Mouse (Mus musculus): Measurements from ENCODE around the gene Tbc1d17.
"Not testable (repeated sequence)": the region's sequence is repeated elsewhere in the genome, so short reads cannot be mapped to it uniquely, and the experiment has no call there.

Gene Tbc1d17

DNA sequence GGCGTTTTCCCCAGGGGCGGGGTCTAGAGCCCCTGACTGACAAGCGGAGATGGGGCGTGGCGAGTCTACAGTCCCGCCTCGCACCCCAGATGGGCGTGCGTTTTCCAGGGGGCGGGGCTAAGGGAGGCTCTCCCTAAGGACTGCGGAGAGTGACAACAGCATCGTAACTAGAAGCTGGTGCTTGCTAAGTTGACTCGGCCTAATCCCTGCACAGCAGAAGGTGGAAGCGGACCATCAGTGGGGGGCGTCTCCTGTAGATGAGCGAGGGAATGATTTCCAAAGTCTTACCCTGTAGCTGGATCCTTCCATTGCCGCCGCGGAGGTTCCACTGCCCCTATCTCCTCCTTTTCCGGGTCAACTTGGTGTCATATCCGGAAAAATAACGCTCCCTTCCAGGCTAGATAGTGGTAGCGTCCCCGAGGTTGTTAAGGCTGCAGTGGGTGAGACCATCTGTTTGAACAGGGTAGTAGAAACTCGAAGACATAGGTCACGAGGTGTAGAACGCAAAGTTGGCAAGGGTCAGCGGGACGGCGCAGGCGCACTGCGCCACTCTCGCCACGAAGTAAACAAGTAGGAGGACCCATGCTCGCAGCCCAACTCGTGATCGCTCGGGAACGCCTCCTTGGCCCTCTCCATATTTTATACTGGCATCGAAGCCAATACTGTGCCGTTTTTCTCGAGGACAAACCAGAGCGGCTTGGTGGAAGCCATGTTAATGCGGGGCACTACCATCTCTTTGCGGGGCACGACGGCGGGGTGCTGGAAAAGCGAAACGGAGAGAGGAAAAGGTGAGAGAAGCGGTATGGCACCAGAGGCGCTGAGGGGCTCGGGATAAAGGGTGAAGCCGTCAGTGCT lies at the start of gene Tbc1d17, which contains the start of gene Akt1s1:
Tbc1d17 (minus strand) TSS at position 519 of the 855 bp plus-strand sequence.
Akt1s1 (plus strand) TSS at position 431 of the 855 bp plus-strand sequence.
- peak; percentile 99 for DNase-seq (ENCODE audit: low spot score)

DNA sequence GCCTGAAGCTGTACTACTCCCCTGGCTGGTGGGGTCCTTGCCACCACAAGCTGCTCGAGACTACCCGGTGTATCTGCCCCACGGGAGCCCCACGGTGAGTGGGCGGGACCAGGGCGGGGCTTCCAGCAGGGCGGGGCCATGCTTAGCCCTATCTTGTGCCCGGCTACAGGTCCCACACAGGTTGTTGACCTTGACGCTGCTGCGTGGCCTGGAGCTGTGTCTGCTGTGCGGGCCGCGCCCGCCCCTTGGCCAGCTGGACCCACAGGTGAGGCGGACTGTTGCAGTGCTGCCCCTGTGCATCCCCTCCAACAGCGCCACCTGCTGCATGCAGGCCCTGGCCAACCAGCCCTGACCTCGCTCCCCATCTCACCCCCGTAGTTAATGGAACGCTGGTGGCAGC lies 49.7 kb upstream of the Tbc1d17 start:
- no peak for DNase-seq (ENCODE audit: low spot score)

DNA sequence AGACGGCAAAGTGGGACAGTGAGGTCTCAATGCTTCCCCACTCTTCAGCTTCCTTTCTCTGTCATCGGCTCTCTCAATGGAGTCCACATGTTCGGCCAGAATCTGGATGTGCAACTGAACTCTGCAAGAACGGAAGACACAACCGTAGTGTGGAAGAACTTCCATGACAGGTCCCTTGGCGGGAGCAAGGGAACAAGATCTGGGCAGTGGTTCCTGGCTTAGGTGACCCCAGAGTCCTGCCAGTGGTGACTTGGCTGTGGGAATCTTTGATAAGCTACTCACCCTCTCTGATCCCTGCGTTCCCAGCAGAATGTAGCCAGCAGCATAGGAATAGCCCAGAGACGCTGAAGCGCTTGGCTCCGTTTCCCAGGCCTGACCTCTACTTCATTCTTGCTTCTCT lies 47.6 kb upstream of the Tbc1d17 start:
- DNase-seq (ENCODE audit: low spot score), result no peak

DNA sequence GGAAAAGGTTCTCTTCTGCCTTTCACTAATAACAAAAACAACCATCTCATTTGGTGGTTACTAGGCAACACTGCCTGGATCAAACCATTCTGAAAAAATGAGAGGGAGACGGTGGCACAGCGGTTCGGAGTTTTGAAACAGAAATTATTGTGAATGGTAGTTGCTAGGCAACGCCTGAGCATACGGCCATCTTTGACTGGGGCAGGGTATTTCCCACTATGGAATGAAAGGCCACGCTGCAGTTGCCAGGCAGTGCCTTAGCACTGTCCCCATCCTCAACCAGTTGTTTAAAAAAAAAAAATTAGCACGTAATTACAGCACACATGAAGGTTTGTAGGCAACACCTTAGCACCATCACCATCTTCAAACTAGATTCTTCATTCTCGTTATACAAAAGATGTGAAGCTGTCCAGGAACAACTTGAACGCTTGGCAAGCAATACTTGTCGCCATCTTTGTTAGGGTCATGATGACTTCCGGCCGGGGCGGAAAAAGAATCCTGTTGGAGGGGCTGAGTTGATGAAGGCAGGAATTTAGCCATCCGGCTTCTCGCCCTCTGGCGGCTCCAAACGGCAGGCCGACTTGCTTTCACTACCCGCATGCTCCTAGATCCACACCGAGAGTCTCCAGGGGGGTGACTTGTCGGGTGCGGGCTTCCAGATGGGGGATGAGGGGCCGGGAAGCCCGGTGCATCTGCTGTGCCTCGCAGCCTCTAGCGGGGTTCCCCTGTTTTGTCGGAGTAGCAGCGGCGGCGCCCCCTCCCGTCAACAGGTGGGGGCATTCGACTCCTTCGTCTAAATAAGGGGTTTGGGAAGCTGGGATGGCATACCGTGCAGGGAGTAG lies 46.9 kb upstream of the Tbc1d17 start, which contains the start of gene Fuz:
Fuz (plus strand) TSS at position 487 of the 842 bp plus-strand sequence.
- DNase-seq (ENCODE audit: low spot score), result peak; percentile 90

DNA sequence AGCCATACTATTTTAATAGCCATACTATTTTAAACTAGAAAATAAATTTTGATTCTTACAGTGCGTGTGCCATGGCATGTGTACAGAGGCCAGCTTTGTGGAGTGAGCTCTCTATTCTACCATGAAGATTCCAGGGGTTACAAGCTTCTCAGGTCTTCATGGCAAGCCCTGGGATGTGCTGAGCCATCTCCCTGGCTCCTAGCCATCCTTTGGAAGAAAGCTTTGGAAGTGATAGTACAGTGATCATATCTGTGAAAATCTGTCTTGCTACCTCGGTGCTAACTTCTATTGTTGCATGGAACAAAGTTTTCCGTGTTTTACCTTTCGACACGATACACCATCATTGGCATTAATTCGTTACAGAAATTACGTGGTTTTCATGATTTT lies 46.3 kb upstream of the Tbc1d17 start:
- DNase-seq (ENCODE audit: low spot score), result no peak

DNA sequence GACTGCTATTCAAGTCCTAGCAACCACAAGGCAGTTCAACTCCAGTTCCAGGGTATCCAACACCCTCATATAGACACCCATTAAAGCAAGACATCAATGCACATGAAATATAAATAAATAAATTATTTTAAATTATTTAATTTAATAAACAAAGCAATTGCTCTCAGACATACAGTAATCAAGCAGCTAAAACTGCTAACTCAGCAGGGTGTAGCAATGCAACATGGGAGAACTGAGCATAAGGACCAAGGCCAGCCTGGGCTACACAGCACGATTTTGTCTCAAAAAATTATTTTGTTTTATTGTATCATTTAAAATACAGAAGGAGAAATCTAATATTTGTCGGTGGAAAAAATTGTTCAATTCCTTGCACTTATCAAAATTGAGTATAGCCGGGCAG lies 45.3 kb upstream of the Tbc1d17 start:
- no peak for DNase-seq (ENCODE audit: low spot score)

DNA sequence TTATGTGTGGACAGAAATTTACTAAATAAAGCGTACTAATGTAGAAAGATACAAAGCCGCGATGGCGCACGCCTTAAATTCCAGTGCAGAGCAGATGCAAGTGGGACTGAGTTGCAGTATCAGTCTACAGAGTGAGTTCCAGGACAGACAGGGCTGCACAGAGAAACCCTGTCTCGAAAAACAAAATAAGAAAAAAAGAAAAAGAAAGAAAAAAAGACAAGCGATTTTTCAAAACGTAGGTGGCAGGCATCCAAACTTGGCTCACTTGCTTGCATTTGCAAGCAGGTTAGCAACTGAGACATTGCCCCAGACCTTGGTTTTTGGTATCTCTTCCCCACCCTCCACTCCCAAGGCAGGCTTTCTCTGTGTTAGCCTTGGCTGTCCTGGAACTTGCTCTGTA lies 44.3 kb upstream of the Tbc1d17 start:
- DNase-seq (ENCODE audit: low spot score), result no peak

DNA sequence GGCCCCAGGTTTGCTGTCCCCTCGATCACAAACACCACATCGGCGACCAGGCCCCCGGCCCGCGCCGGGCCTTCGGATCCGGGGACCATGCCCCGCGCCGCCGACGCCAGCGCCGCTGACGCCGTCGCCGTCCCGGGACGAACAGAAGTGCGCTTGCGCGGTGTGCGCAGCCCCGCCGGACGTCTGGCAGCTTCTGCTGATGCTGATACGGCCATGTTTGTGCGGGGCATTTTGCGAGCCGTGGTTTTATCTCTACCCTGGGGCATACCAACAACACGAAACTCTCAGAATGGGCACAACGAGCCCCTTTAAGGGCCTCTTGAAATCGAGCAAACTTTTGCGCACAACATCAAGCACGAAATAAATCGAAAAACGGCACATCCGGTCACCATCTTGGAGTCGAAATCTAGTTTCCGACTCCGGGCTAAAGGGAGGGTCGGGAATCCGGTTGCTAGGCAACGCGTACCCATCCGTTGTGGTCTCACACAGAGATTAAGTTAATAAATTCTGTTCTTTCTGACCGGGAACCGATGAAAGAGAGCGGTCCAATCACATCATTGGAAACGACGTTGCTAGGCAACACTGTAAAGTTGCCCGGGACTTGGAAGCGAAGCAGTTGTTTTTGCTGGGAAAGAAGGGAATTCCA lies 43.5 kb upstream of the Tbc1d17 start, which contains the start of gene Med25:
Med25 (minus strand) TSS at position 437 of the 646 bp plus-strand sequence.
- DNase-seq (ENCODE audit: low spot score), result peak; percentile 86

DNA sequence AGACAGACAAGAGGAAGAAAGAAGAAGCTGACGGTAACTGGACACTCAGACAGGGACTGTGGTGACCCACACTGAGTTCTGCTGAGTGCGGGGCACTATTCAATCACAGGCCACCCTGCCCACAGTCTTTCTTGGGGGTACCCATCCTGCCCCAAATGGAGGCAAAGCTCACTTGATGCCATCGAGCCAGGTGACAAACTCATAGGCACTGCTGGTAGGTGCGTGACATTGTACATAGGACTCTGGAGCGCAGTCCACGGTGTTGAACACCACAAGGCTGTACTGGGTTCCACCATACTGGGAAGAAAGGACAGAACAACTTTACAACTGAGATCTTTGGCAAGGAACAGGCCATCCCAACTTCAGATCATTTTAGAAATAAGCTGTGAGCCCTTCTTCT lies 42.7 kb upstream of the Tbc1d17 start:
- no peak for DNase-seq (ENCODE audit: low spot score)

DNA sequence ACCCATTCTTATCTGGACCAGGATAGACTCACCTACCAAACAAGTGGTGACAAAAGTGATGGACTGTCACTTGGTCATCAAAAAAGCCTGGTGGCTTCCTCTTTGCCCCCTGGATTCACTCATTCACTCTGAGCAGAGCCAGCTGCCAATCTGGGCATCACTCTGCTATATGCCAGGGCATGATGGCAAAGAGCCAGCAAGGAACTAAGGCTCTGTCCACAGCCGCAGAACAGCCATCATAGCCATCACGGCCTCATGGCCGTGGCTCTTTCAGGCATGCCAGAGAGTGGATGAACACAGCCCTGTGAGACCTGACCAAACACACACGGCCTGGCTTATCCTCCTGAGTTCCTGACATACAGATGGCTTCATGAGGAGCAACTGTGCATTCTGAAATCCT lies 41.9 kb upstream of the Tbc1d17 start:
- DNase-seq (ENCODE audit: low spot score), result no peak

DNA sequence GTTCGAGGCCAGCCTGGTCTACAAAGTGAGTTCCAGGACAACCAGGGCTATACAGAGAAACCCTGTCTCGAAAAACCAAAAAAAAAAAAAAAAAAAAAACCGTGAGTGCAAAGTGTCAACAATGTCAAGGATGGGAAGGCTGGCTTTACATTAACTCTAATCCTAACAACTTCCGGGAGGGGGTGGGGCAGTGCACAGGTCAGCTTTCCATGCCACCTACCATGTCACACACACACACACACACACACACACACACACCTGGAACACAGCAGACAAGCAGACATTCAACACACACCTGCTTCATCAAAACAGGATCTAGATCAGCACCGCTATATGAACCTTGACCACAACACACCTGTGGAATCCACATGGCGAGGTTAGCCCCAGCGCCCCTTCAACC lies 41.3 kb upstream of the Tbc1d17 start:
- DNase-seq (ENCODE audit: low spot score), result no peak

DNA sequence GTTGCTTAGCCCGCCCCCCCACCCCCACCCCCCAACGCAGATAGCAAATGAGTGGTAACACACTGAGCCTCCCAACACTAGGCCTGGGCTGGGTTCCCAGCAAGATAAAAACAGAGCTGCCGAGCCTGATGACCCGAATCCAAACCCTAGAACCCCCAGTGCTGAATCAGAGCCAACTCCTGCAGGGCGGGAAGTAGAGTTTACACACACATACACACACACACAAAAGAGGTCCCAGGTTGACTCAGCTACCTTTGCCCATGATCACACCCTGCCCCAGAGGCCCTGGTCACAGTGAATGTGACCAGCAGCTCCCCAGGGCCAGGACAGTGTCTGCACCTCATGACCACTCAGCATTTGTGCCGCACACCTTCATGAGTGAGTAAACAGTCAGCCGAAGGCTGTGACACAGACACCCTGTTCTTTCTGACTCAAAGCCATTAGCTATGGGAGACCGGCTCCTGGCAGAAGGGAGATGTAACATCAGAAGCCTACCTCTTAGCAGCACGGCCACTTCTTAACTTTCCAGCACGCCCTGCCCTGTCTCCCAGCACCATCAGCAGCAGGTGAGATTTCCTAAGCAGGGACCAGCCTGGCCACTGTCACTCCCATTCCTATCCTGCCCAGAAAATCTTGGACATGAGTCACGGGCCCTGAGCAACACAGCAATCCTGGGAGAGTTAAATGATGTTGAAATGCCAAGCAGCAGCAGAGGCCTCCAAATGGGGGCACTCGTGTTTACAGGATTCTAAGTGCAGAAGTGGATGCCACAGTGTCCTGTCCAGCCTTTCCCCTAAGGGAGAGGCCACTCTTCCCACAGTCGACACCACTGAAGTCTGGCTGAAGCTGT lies 39.6 kb upstream of the Tbc1d17 start:
- DNase-seq (ENCODE audit: low spot score), result no peak

DNA sequence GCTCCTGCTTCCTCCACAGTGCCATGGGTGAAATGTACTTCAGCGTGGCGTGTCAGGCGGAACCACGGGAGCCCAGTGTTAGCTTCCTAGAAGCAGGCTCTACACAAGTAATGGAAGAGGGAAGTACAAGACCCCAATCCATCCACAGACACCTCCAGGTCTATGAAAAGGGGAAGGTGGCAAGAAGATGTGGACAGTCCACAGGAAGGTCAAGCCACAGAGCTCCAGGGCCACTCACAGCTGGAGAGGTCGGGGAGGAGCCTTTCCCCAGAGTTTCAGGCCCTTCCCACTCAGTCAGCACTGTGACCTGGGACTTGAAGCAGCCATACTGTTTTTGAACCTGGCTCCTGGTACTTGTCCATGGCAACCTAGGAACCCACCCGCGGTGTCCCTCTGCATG lies 38.1 kb upstream of the Tbc1d17 start:
- no peak for DNase-seq (ENCODE audit: low spot score)

DNA sequence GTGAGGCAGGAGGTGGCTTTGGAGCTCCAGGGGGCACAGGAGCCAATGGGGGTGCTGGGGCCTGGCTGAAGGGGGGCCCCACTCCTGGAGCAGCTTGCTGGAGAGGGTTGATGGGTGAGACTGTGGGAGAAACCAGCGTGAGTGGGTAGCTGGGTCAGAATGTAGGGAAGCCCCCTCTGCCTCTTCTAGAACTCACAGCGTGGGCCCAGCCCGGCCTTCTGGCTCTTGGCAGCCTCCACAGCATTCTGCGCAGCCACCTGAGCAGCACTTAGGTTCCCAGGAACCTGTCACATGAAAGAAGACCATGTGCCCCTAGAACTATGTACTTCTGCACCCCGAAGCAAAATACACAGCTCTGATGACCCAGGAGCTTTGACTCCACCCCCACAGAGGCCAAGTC lies 35.8 kb upstream of the Tbc1d17 start:
- DNase-seq (ENCODE audit: low spot score), result no peak

DNA sequence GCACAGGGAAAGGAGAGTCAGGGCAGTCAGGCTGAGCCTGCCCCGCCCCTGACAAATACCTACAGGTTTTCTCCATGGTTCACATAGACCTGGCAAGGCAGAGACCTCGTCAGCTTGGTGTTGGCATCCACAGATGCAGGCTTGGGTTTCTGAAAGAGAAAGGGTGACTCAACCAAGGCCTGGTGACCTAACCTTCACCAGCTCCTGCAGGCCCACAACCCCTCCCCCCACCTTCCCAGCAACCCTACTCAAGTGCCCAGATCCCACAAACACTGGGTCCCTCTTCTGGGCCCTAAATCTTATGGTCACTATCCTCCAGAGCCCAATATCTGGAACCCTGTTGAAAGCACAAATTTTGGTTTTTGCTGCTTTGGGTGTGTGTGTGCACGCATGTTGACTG lies 34.2 kb upstream of the Tbc1d17 start:
- no peak for DNase-seq (ENCODE audit: low spot score)

DNA sequence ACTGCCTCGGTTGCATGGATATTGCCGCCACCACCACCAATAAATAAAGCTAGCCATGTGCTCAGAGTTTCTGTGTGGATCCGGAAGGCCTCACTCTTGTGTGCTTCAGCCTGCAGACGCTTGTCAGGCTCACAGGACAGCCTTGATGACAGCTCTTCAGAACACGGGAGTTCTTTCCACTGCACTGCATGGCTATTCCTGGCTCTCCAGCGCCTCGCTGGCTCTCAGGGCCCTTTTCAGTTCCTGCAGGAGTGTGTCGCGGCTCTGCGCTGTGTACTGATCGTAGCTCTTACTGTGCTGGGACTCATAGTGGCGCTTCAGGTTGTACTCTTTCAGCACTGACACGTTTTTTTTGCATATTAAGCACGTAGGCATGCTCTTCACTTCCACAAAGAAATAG lies 29.0 kb upstream of the Tbc1d17 start:
- DNase-seq (ENCODE audit: low spot score), result no peak

DNA sequence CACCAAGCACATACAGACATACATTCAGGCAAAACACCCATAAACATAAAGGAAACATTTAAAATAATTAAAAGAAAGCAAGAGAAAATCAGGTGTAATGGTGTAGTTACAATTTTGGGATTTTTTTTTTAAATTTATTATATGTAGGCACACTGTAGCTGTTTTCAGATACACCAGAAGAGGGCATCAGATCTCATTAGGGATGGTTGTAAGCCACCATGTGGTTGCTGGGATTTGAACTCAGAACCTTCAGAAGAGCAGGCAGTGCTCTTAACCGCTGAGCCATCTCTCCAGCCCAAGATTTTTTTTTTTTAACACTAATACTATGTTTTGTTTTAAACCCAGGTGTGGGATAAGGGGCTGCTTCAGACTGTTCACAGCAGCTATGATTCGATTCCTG lies 22.9 kb upstream of the Tbc1d17 start:
- DNase-seq (ENCODE audit: low spot score), result not testable (repeated sequence)

DNA sequence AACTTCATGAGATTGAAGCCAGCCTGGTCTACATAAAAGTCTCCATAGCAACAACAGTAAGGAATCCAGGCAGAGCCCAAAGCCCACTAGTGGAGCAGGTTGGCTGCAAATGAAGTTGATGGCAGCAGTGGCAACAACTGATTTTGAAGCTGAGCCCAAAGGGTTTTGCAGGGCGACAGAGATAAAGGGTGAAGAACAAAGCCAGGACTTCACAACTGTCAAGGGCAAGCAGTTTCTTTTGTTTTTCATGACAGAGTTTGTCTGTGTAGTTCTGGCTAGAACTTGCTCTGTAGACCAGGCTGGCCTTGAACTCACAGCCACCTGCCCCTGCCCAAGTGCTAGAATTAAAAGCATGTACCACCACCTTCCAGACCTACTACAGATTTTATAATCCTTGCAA lies 22.3 kb upstream of the Tbc1d17 start:
- no peak for DNase-seq (ENCODE audit: low spot score)

DNA sequence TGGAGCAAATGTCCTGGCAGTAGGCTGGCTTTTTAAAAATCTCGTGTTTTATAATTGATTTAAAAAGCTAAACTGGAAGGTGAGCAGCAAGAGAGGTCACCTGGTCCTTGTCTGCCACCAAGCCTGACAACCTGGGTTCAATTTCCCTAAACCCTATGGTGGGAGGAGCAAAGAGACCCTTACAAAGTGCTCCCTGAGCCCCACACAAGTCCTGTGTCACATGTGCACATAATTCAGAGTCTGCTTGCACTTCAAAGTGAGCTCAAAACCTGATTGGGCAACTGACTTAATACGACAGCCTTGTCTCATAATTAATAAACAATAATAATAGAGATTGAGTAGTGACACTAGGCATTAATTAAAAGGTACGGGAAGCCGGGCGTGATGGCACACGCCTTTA lies 21.7 kb upstream of the Tbc1d17 start:
- no peak for DNase-seq (ENCODE audit: low spot score)

DNA sequence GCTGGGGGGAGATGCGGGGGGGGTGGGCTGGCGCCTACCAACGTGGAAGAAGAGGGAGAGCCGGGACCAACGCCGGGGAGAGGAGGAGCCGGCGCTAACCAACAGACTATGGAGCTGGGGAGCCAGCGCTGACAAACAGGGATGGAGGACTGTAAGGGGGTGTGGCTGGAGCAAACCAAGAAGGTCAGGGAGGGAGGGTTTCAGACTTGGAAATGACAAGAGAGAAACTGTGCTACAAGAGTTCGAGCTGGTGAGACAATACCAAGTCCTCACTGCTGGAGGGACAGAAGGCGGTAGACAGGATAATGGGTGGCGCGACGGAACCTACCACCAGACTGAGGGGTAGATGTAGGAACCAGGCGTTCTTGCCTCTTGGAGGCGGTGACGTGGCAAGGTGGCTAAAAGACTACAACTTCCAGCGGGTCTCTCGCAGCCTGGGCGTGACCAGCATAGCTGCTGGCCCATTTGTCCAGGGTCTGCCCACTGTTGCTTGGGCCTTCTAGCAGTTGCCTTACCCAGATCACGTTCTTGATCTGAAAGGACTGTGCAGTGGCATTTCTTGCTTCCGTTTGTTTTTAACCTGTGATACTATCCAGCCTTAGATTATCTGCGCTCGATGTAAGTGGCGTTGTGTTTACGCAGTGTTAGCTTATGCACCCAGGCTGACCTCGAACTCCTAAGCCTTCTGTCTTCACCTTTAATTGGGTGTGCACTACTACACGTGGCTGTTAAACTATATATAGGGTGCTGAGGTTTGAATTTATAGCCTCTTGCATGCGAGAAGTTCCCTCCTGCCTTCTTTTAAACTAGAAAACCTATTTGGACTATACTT lies 21.0 kb upstream of the Tbc1d17 start, which contains the start of gene Ptov1:
Ptov1 (minus strand) TSS at position 92 of the 832 bp plus-strand sequence.
- peak; percentile 87 for DNase-seq (ENCODE audit: low spot score)

All from T-cell, adult 2 months (primary cell).